Mouse (Mus musculus) stomach, embryonic 15.5 days (tissue): ENCODE measurements at regions not wholly inside any gene's neighbourhood (a gene's known extent, or its start where the extent isn't known, plus 50 kb on each side); places are given as distances from the start of the nearest gene placed in this dataset.
"Not testable (repeated sequence)": the region's sequence is repeated elsewhere in the genome, so short reads cannot be mapped to it uniquely, and the experiment has no call there.

Experiments
- ATAC-seq: fragments of 200-750 bp; cut with Nextera tagmentation; 2 replicates; pipeline ENCODE4 v1.8.0; 2017; ENCODE audit warnings: low read depth, moderate number of reproducible peaks, moderate TSS enrichment; ENCODE audit not compliant: insufficient read depth, low FRiP score
- H3K27ac ChIP-seq: fragments of 300-500 bp; sonication (generic); 2 replicates; pipeline ENCODE4 v1.5.1; 2015; ENCODE audit warnings: mild to moderate bottlenecking, inconsistent platforms
- H3K27me3 ChIP-seq: fragments of 300-500 bp; sonication (generic); replicated peaks from 2 replicates; pipeline ENCODE4 v1.6.1; 2015; ENCODE audit warnings: inconsistent platforms
- H3K36me3 ChIP-seq: fragments of 300-500 bp; sonication (generic); 2 replicates; pipeline ENCODE4 v1.6.1; 2015; ENCODE audit warnings: inconsistent platforms
- H3K4me1 ChIP-seq: fragments of 300-500 bp; sonication (generic); 2 replicates; pipeline ENCODE4 v1.6.1; 2015; ENCODE audit warnings: inconsistent platforms
- H3K4me2 ChIP-seq: fragments of 300-500 bp; sonication (generic); 2 replicates; pipeline ENCODE4 v1.6.1; 2015; ENCODE audit warnings: mild to moderate bottlenecking, inconsistent platforms
- H3K4me3 ChIP-seq: fragments of 300-500 bp; sonication (generic); replicated peaks from 2 replicates; pipeline ENCODE4 v1.5.1; 2015; ENCODE audit warnings: inconsistent platforms
- H3K9ac ChIP-seq: fragments of 300-500 bp; sonication (generic); 2 replicates; pipeline ENCODE4 v1.6.1; 2015; ENCODE audit warnings: inconsistent platforms
- H3K9me3 ChIP-seq: fragments of 300-500 bp; sonication (generic); 2 replicates; pipeline ENCODE4 v1.6.1; 2016; ENCODE audit warnings: inconsistent platforms
- WGBS: fragments of 180-500 bp; shearing (Covaris S2); methylation state at CpG from one replicate; pipeline ENCODE4 v1.1.7; 2015; 5-methylcytosine and 5-hydroxymethylcytosine counted together

- not testable (repeated sequence) for H3K36me3 ChIP-seq, H3K9ac ChIP-seq, H3K4me1 ChIP-seq, ATAC-seq, H3K4me2 ChIP-seq, H3K27me3 ChIP-seq, H3K27ac ChIP-seq, H3K4me3 ChIP-seq, H3K9me3 ChIP-seq
These were observed 656.6 kb downstream of the Dad1 start for GRCm38 (mm10) chr14:53597287-53597686.

GRCm38 (mm10) chr14:53590601-53591000, 663.3 kb downstream of the Dad1 start:
- 24% methylated on average over 6 of the region's 6 CpGs for WGBS
- H3K9me3 ChIP-seq, result not testable (repeated sequence)

GRCm38 (mm10) chr14:53582528-53582927, 671.4 kb downstream of the Dad1 start:
- H3K4me1 ChIP-seq, H3K9me3 ChIP-seq, H3K9ac ChIP-seq, H3K4me3 ChIP-seq, H3K27me3 ChIP-seq, H3K27ac ChIP-seq, ATAC-seq, H3K4me2 ChIP-seq, H3K36me3 ChIP-seq: not testable (repeated sequence)
- WGBS, result 88% methylated on average over 6 of the region's 6 CpGs

More at GRCm38 (mm10) chr14:53590601-53591000, 663.3 kb downstream of the Dad1 start:
- not testable (repeated sequence) for ATAC-seq, H3K4me2 ChIP-seq, H3K27ac ChIP-seq, H3K27me3 ChIP-seq, H3K4me1 ChIP-seq, H3K36me3 ChIP-seq, H3K4me3 ChIP-seq, H3K9ac ChIP-seq

DNA sequence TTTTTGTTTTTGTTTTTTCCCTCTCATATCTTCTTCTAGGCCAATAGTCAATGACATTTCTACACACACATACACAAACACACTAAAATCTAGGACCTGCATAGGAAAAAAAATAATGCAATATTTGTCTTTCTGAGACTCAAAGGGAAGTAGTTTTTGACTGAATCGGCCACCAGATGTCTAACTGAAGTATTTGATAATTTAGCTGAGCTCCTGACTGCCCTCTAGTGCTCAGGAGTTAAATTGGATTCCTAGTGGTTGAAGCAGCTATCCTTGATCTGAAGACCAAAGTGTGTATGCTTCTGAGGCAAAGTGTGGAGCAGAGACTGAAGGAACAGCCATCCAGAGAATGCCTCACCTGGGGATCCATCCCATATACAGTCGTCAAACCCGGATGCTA, 672.2 kb downstream of the Dad1 start:
- ATAC-seq, H3K36me3 ChIP-seq, H3K4me1 ChIP-seq, H3K4me3 ChIP-seq, H3K9ac ChIP-seq, H3K9me3 ChIP-seq, H3K27ac ChIP-seq, H3K4me2 ChIP-seq, H3K27me3 ChIP-seq: not testable (repeated sequence)
- WGBS, result 38% methylated on average over 3 of the region's 3 CpGs

GRCm38 (mm10) chr14:53576927-53577326, 677.0 kb downstream of the Dad1 start:
- H3K4me2 ChIP-seq, H3K9me3 ChIP-seq, ATAC-seq, H3K4me1 ChIP-seq, H3K27ac ChIP-seq, H3K4me3 ChIP-seq, H3K36me3 ChIP-seq, H3K27me3 ChIP-seq, H3K9ac ChIP-seq: not testable (repeated sequence)
- WGBS, result 93% methylated on average over 1 of the region's 1 CpGs

GRCm38 (mm10) chr14:53572701-53573100, 681.2 kb downstream of the Dad1 start:
- 89% methylated on average over 1 of the region's 1 CpGs for WGBS
- not testable (repeated sequence) for ATAC-seq, H3K4me2 ChIP-seq, H3K9ac ChIP-seq, H3K36me3 ChIP-seq, H3K4me3 ChIP-seq, H3K9me3 ChIP-seq, H3K27me3 ChIP-seq, H3K27ac ChIP-seq, H3K4me1 ChIP-seq

DNA sequence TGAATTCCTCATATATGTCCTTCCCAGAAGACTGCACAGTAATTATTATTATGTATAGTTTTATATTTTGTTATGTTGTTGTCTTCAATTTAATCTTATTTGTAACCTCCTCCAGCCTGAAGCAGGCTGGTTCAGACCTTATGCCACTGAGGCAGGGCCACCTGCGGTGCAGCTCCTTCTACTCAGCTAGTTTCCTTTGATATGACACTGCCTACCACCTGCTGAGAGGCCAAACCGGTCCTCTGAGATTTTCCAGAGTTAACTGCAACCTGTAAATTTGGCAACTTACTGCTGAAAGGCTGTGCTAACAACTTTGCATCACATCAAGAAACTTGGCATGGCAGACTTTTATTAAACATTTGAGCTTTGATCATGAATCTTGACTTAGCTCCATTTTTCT, 691.3 kb downstream of the Dad1 start:
- 42% methylated on average over 2 of the region's 2 CpGs for WGBS
- no peak overlapping the region for H3K27ac ChIP-seq
- ATAC-seq, result no peak

DNA sequence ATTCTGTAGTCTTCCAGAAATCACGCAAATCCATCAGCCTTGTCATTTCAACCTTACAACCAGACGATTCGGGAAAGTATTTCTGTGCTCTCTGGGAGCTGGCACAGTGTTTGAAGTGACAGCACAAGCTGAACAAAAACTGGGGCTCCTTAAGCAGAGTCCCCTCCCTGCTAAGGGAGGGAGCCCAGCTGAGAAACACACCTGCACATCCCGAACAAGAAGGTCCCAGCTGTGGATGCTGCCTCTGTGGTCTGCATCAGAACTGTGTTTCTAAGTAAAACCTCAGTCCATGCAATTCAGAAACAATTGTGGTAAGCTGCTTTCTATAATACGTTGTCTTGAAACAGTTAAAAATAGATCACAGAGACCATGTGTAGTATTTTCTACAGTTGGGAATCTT, 693.8 kb downstream of the Dad1 start:
- H3K27me3 ChIP-seq, H3K9me3 ChIP-seq: not testable (repeated sequence)
- 62% methylated on average over 5 of the region's 5 CpGs for WGBS

More for the DNA sequence above, 691.3 kb downstream of the Dad1 start:
- no peaks in the 10 kb centered on the region for H3K4me1 ChIP-seq
- no peak overlapping the region for H3K9ac ChIP-seq
- H3K27me3 ChIP-seq, result no peaks in the 10 kb centered on the region
- no peak overlapping the region for H3K4me3 ChIP-seq
- H3K9me3 ChIP-seq, result no peaks in the 10 kb centered on the region
- H3K36me3 ChIP-seq, result no peaks in the 10 kb centered on the region
- H3K4me2 ChIP-seq, result no peak overlapping the region

GRCm38 (mm10) chr14:53559386-53559920, 694.5 kb downstream of the Dad1 start:
- not testable (repeated sequence) for H3K27ac ChIP-seq, H3K9me3 ChIP-seq, H3K9ac ChIP-seq, H3K27me3 ChIP-seq, H3K4me1 ChIP-seq, H3K4me2 ChIP-seq, H3K36me3 ChIP-seq, H3K4me3 ChIP-seq, ATAC-seq

More for the DNA sequence above, 693.8 kb downstream of the Dad1 start:
- not testable (repeated sequence) for H3K4me1 ChIP-seq, H3K36me3 ChIP-seq, H3K9ac ChIP-seq, H3K27ac ChIP-seq, ATAC-seq, H3K4me3 ChIP-seq, H3K4me2 ChIP-seq

GRCm38 (mm10) chr14:53553771-53554170, 700.1 kb downstream of the Dad1 start:
- Histone ChIP-seq H3K36me3 (no peaks in the 10 kb centered on the region), H3K27me3 (no peaks in the 10 kb centered on the region), H3K4me3 (no peak overlapping the region), H3K9me3 (no peaks in the 10 kb centered on the region), H3K4me2 (no peak overlapping the region), H3K9ac (no peak overlapping the region), H3K27ac (no peak overlapping the region), H3K4me1 (no peaks in the 10 kb centered on the region)
- ATAC-seq, result no peak

DNA sequence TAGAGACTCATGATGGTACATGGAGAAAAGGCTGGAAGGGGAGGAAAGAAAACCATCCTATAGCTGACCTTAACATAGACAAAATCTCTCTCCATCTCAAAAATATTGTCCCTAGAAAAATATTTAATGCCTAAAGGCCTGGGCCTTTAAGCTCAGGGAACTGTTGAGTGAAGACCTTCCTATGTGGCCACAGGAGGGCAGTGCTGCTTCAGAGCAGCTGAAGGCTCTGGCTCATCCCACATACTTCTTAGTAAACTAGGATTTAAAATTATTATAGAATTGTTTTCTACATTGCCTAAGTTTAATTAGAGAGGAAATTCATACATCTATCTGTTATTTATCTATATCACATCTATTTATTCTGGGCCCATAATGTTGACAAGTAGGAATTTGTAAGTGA, 706.5 kb downstream of the Dad1 start:
- not testable (repeated sequence) for H3K4me1 ChIP-seq, H3K4me2 ChIP-seq, H3K9ac ChIP-seq, ATAC-seq, H3K36me3 ChIP-seq, H3K27me3 ChIP-seq, H3K27ac ChIP-seq, H3K9me3 ChIP-seq, H3K4me3 ChIP-seq

- no peak overlapping the region for H3K27ac ChIP-seq
- 51% methylated on average over 5 of the region's 5 CpGs for WGBS
- no peaks in the 10 kb centered on the region for H3K36me3 ChIP-seq
- H3K27me3 ChIP-seq, result no peaks in the 10 kb centered on the region
- no peak for ATAC-seq
- H3K9me3 ChIP-seq, result no peaks in the 10 kb centered on the region
- no peak overlapping the region for H3K4me3 ChIP-seq
- H3K9ac ChIP-seq, result no peak overlapping the region
- no peaks in the 10 kb centered on the region for H3K4me1 ChIP-seq
- H3K4me2 ChIP-seq, result no peak overlapping the region
These were observed 708.6 kb downstream of the Dad1 start for GRCm38 (mm10) chr14:53545351-53545750.

DNA sequence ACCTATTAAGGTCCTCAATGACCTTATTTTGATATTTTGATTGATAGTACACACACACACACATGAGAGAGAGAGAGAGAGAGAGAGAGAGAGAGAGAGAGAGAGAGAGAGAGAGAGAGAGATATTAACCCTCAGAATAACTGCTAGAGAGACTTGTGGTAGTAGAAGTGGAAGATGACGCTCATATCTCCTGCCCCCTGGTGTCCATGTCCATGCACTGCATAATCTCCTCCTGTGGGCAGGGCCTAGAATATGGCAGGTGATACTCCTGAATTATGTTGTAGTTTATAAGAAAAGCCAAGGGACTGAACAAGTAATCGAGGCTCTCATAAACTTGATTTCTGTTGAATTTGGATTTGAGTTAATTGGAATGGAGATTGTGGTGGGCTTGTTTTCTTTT, 712.3 kb downstream of the Dad1 start:
- not testable (repeated sequence) for ATAC-seq, H3K9ac ChIP-seq, H3K9me3 ChIP-seq, H3K27me3 ChIP-seq, H3K4me2 ChIP-seq, H3K4me3 ChIP-seq, H3K36me3 ChIP-seq, H3K27ac ChIP-seq, H3K4me1 ChIP-seq
- WGBS, result 49% methylated on average over 2 of the region's 2 CpGs
